Mouse (Mus musculus) ES-E14 (cell line): ENCODE measurements around the gene Lrrc47. TPM values are rescaled to one million over a fixed set of nuclear protein-coding genes. Genes with fewer than 3 reads are reported as not detected.

ENCODE experiments used
- DNase-seq: peaks from one replicate; pipeline ENCODE4 v3.0.0-alpha.2; 2013; ENCODE audit warnings: low read depth, low spot score
- H3K27ac ChIP-seq: 2 replicates; pipeline ENCODE4 v1.5.1; 2012; ENCODE audit warnings: low read depth, mild to moderate bottlenecking, low read length, moderate library complexity, mixed read lengths; ENCODE audit not compliant: poor library complexity, insufficient read depth, severe bottlenecking
- H3K36me3 ChIP-seq: 2 replicates; pipeline ENCODE4 v1.6.1; 2012; ENCODE audit warnings: mild to moderate bottlenecking, low read length, moderate library complexity, mixed read lengths; ENCODE audit not compliant: control insufficient read depth, poor library complexity, insufficient read depth, severe bottlenecking
- H3K4me1 ChIP-seq, 2 experiments: fragments of 150-350 bp in 1 of 2; sonication (generic) in 1 of 2; 2 replicates each; pipeline ENCODE4 v1.6.1; 2012; ENCODE audit warnings: low read length in 2 of 2, mild to moderate bottlenecking in 1 of 2, mixed read lengths in 1 of 2; ENCODE audit not compliant: control insufficient read depth in 2 of 2, insufficient read depth in 2 of 2, poor library complexity in 1 of 2
- H3K4me3 ChIP-seq, 2 experiments: fragments of 150-350 bp in 1 of 2; sonication (generic) in 1 of 2; 2 replicates each; pipeline ENCODE4 v1.5.1; 2012; ENCODE audit warnings: low read length in 2 of 2, low read depth in 1 of 2, mild to moderate bottlenecking in 1 of 2, mixed read lengths in 1 of 2; ENCODE audit not compliant: insufficient read depth in 1 of 2, poor library complexity in 1 of 2, severe bottlenecking in 1 of 2
- H3K9ac ChIP-seq: 2 replicates; pipeline ENCODE4 v1.6.1; 2012; ENCODE audit warnings: low read depth, mild to moderate bottlenecking, low read length, mixed read lengths; ENCODE audit not compliant: poor library complexity, insufficient read depth, severe bottlenecking
- H3K9me3 ChIP-seq: fragments of 150-350 bp; sonication (generic); 2 replicates; pipeline ENCODE4 v1.6.1; 2012; ENCODE audit warnings: low read depth, mild to moderate bottlenecking, low read length; ENCODE audit not compliant: control insufficient read depth, insufficient read depth
- CHD2 ChIP-seq: IDR thresholded peaks from 2 replicates; pipeline ENCODE4 v1.6.1; 2014; ENCODE audit warnings: mild to moderate bottlenecking, low read depth, low read length, inconsistent platforms
- HCFC1 ChIP-seq: IDR thresholded peaks from 2 replicates; pipeline ENCODE4 v1.6.1; 2012; ENCODE audit warnings: low read length, inconsistent platforms, borderline replicate concordance; ENCODE audit not compliant: insufficient read depth
- MAFK ChIP-seq: IDR thresholded peaks from 2 replicates; pipeline ENCODE4 v1.6.1; 2014; ENCODE audit warnings: mild to moderate bottlenecking, low read depth, low read length, inconsistent platforms; ENCODE audit not compliant: insufficient read depth
- ZC3H11A ChIP-seq: IDR thresholded peaks from 2 replicates; pipeline ENCODE4 v1.6.1; 2012; ENCODE audit warnings: low read depth, mild to moderate bottlenecking, inconsistent platforms, low read length, borderline replicate concordance
- ZNF384 ChIP-seq: IDR thresholded peaks from 2 replicates; pipeline ENCODE4 v1.6.1; 2012; ENCODE audit warnings: low read depth, low read length, inconsistent platforms
- in situ Hi-C, 2 experiments: fragments of 600-800 bp; cut with MboI; formaldehyde crosslinking; loops; one replicate each; pipeline ENCODE4 v1.15.1; 2025; ENCODE audit warnings: low sequenced_read_pairs in 2 of 2, inconsistent platforms in 1 of 2; ENCODE audit not compliant: unreplicated experiment in 2 of 2
- total RNA-seq: library from RNA; depleted of rRNA; stranded (reverse); fragments of 300-350 nt; gene quantifications from 2 replicates; pipeline ENCODE4 v1.2.3, GENCODE M21; 2012

Gene Lrrc47
- total RNA-seq, 1 experiment, result 35.8 TPM

GRCm38 (mm10) chr4:154028646-154029045 lies 17.1 kb downstream of the Lrrc47 start:
- Histone ChIP-seq H3K9me3 (no peaks in the 10 kb centered on the region), H3K27ac (no peak overlapping the region), H3K9ac (no peak overlapping the region), H3K36me3 (no peaks in the 10 kb centered on the region), H3K4me1 (peaks cover 0 to 4% of the 10 kb centered on the region in 2 experiments; a peak in 1 of 4 replicates), H3K4me3 (no peak overlapping the region)
- TF ChIP-seq MAFK (no peak), CHD2 (no peak), ZNF384 (no peak), ZC3H11A (0 out of 2 replicates have a peak, but pooled peaks have one; percentile 16), HCFC1 (no peak)
- in situ Hi-C loops, result no loop called here
- DNase-seq, result peak; percentile 44

GRCm38 (mm10) chr4:154037123-154037522 lies 25.6 kb downstream of the Lrrc47 start:
- no peak for DNase-seq
- TF ChIP-seq HCFC1, result no peak
- no peak for TF ChIP-seq ZC3H11A
- TF ChIP-seq ZNF384, result no peak
- no peak for TF ChIP-seq MAFK
- no peak for TF ChIP-seq CHD2
- no peak overlapping the region for H3K4me3 ChIP-seq
- no peak overlapping the region for H3K27ac ChIP-seq
- no peaks in the 10 kb centered on the region for H3K9me3 ChIP-seq
- no peaks in the 10 kb centered on the region for H3K4me1 ChIP-seq
- H3K9ac ChIP-seq, result no peak overlapping the region
- in situ Hi-C loops, result no loop called here
- H3K36me3 ChIP-seq, result no peaks in the 10 kb centered on the region

GRCm38 (mm10) chr4:154042577-154042976 lies 31.0 kb downstream of the Lrrc47 start, which contains the start of gene Ccdc27:
TSS of gene Ccdc27 (minus strand) at chr4:154042677.
- no peak within 1 kb of the TSS for H3K4me3 ChIP-seq
- in situ Hi-C loops, result no loop called here

GRCm38 (mm10) chr4:154045837-154046236 lies 34.3 kb downstream of the Lrrc47 start:
- TF ChIP-seq ZNF384, result no peak
- TF ChIP-seq HCFC1, result no peak
- no peak for TF ChIP-seq CHD2
- TF ChIP-seq MAFK, result no peak
- in situ Hi-C loops, result no loop called here
- Histone ChIP-seq H3K4me1 (no peaks in the 10 kb centered on the region), H3K27ac (no peak overlapping the region), H3K9ac (no peak overlapping the region), H3K9me3 (no peaks in the 10 kb centered on the region), H3K4me3 (no peak overlapping the region), H3K36me3 (no peaks in the 10 kb centered on the region)
- no peak for DNase-seq

More at GRCm38 (mm10) chr4:154042577-154042976, 31.0 kb downstream of the Lrrc47 start, which contains the start of gene Ccdc27:
- no peak within 1 kb of the TSS for H3K9ac ChIP-seq
- TF ChIP-seq CHD2 (no peak), HCFC1 (no peak), MAFK (no peak), ZC3H11A (no peak), ZNF384 (no peak)
- no peak within 1 kb of the TSS for H3K27ac ChIP-seq
- H3K36me3 ChIP-seq, result no peaks in the 10 kb centered on the region
- H3K9me3 ChIP-seq, result no peaks in the 10 kb centered on the region
- DNase-seq, result no peak
- H3K4me1 ChIP-seq, result no peaks in the 10 kb centered on the region

GRCm38 (mm10) chr4:154051401-154051800 lies 39.9 kb downstream of the Lrrc47 start:
- H3K36me3 ChIP-seq, result no peaks in the 10 kb centered on the region
- no peak for DNase-seq
- no peak overlapping the region for H3K9ac ChIP-seq
- TF ChIP-seq MAFK (no peak), HCFC1 (no peak), CHD2 (no peak), ZC3H11A (no peak), ZNF384 (no peak)
- H3K9me3 ChIP-seq, result no peaks in the 10 kb centered on the region
- H3K4me1 ChIP-seq, result no peaks in the 10 kb centered on the region
- in situ Hi-C loops, result no loop called here
- no peak overlapping the region for H3K27ac ChIP-seq
- H3K4me3 ChIP-seq, result no peak overlapping the region
